Mouse (Mus musculus) retina, adult 2 months (tissue): ENCODE results near the gene Gm4353.
"Not testable (repeated sequence)": the region's sequence is repeated elsewhere in the genome, so short reads cannot be mapped to it uniquely, and the experiment has no call there.

ENCODE experiments used
- DNase-seq: peaks from one replicate; pipeline ENCODE4 v3.0.0-alpha.2; 2012; ENCODE audit warnings: low read depth, low spot score

Gm4353 gene

DNA sequence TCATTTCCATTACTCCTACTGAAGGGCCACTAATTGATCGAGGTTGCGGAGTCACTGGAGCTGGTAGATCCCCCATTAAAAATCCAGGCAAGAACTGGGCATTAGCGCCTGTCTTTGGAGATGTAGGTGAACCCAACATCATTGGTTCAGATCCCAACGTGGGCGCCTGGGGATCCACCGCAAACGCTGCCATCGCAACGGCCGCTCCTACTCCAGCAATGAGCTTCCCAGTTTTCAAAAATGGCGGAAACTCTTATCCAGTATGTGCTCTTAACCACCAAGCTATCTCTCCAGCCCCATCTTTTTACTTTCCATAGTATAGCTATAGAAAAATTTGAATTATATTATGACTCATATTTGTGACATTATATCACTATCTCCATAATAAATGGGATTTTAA is at the start of gene Gm4353:
Gene Gm4353, minus strand, starts transcription at position 270 of the 400 bp plus-strand sequence.
- DNase-seq: not testable (repeated sequence)

DNA sequence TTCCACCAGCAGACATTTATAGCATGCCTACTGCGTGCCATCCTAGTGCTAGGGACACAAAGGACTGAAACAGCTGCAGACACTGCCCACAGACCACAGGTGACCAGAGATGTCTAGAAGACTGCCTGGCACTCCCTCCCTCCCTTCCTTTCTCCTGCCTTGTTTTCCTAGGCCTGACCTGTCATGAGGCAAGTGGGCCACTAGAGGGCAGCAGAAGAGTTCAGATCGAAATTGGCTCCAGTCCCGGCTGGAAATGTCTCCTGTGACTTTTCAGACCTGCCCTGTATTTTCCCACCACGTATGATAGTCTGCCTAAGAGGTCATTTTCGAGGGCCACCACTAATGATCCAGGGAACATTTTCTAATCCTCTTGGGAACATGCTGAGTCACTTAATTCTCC is 47.6 kb upstream of the Gm4353 start:
- peak; percentile 67 for DNase-seq

DNA sequence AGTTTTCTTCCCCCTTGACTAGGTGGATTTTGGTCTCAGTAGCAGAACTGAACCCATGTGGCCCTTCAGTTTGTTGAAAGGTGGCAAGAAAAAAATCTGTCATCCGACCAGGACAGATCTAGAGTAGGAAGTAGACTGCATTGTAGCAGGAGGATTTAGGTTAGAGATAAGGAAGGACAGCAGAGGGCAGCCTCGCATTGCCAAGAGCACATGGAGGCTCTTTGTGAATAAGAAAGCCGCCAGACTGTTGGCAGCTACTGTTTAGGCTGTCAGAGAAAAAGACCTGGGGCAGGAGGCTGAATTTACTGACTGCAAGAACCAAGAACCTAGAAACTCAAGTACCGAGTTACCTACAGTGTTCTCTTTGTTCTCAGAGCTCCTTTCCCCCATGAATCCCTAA is 47.0 kb upstream of the Gm4353 start:
- peak; percentile 18 for DNase-seq

DNA sequence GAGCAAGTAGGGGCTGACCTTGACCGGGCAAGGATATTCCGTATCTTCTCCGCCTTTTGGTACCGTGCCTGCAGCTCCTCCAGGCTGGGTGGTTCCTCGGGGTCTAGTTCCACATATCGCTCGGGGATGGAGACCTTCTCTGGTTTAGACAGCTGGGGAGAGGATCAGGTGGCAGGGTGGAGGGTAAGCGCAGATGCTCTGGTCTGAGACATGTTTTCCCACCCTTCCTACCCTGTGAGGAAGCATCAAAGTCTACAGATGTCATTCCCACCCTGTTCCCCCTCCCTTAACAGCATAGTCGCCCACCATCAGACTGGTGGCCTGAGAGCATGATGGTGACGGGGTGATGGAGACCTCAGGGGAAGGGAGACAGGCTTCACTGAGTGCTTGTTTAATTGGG is 44.9 kb upstream of the Gm4353 start:
- DNase-seq: no peak

DNA sequence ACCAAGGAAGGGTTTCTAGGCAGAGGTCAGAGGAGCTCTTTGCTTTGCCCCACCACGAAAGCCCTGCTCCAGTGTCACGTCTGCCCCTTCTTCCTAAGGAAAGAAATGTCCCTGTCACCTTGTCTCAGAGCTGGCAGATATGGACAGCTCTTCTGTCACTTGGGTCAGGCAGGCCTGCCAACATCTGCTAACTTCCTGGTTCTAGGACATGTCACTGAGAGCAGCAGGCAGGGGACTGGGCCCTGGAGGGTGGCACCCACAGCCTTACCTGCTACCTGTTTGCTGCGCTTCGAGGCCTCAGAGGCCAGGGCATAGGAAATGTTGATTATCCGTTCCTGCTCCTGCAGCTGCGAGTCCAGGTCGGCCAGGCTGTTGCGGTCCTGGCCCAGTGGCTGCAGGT is 43.9 kb upstream of the Gm4353 start:
- DNase-seq: no peak

DNA sequence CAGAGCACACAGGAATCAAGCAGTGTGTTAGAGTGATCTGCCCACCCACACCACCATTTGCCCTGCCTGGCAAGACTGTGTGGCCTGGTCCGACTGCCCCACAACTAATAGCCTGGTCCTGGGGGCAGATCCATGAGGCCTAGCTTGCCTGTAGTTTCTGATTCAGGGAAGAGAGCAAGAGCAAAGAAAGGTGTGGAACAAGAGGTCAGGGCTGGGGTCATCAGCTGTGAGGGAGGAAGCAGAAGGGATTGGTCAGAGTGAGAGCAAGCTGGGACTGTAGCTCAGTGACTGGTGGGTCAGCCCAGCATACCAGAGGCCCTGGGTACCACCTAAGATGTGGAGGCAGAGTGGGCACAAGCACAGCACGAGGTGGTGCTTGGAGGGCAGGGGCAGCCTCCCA is 42.6 kb upstream of the Gm4353 start:
- DNase-seq: no peak

DNA sequence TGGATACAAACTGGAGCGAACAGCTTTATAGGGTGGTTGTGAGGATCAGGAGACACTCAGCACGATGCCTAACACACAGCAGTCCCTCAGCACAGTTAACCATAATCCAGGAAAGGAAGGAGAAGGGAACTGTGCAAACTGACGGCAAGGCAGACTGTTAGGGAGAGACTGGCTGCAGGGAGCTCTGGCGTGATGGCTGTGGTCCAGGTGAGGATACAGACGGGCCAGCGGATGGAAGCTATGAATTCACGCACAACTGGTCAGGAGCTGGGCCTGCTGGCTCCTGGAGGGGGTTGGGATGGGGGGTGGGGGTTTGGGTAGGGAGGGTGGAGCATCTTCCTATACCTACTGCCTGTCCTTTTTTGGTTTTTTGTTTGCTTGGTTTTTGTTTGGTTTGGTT is 41.2 kb upstream of the Gm4353 start:
- no peak for DNase-seq

DNA sequence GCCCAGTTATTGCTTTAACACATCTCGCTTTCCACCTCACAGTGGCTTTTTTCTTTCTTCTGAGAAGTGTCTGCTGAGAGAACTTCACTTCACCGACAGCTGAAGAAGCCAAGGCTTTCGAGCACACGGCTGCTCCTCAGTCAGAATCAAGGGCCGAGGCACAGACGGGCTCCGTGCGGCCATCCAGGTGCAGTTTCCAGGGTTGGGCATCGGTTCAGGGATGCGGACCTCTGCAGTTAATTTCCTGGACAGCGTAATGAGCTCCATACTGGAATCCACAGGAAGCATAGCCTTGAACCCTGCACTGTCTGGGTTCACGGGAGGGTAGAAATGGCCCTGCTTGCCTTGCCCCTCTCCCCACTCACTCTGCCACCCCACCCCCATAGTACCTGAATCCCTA is 39.6 kb upstream of the Gm4353 start:
- no peak for DNase-seq

DNA sequence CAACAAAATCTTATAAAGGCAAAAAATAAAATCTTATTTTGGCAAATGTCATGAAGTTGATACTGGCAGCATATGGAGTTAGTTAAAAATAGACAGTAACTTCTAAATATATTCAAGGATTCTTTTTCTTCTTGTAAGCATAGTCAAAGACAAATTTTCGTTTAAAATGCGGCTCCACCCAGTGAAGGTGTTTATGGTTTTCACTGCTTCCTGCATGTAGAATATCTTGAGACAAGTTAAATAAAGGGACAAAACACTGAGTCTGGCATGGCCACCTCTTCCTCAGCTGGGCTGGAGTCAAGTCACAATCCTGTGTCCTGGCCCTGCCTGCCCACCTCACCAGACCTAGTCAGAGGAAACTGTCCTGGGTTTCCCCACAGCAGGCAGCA is 39.2 kb upstream of the Gm4353 start:
- no peak for DNase-seq

DNA sequence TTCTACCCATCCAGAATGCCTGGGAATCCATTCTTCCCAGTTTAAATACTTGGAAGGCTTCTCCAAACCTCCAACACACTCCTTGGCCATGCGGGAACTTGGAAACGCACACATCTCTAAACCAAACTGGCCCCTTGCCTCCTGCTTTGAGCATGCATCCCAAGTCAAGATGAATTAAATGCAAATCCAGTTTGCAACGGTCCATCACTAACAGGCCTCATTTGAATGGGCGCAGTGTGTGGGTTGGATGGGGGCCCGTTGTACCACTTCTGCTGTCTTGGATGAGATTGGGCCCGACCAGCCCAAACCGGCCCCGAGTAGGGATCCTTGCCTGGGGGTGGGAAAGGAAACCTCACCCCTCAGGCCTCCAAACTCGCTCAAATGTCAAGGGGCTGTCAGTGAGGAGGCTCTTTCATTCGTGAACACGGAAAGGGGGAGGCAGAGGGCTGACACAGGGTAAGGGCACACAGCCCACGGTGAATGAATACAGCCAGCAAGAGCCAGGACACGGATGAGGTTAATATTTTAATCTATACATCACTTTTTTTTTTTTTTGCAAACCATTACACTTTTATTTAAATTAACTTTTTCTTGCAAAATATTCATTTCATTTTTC is 38.7 kb upstream of the Gm4353 start:
- DNase-seq: no peak

DNA sequence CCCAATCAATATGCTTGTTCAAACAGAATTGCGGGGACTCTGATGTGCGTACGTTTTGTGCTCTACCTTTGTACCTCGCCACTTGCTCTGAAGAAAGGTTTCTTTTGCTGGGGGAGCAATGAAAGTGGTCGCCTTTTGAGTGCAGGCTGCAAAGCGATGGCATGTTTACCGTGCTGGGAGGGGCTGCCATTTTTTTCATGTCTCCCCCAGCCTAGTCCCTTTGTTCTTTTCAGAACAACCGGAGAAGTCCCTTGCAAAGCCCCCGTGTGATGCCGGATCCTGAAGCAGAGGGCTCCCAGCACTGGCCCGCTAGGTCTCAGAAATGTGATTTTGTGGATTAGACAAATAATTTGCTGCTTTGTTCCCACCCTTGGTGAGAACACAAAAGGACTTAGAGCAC is 36.8 kb upstream of the Gm4353 start:
- no peak for DNase-seq

DNA sequence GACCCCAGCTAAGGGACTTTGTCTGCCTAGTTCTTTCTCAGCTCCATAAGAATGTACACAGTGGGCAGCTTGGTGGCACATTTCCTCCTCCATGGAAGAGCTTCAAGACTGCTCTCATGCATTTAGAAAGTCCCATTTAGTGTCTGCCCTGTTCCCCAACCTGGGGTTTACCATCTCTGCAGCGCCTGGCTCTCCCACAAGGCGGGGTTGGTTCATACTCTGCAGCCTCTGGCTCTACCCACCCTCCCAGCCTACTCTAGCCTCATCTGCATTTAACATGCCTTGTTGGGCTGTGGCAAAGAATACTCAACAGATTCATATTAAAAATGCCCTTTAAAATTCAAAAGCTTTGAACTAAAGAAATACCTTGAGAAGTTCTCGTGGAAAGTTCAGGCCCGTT is 36.3 kb upstream of the Gm4353 start:
- DNase-seq: no peak

DNA sequence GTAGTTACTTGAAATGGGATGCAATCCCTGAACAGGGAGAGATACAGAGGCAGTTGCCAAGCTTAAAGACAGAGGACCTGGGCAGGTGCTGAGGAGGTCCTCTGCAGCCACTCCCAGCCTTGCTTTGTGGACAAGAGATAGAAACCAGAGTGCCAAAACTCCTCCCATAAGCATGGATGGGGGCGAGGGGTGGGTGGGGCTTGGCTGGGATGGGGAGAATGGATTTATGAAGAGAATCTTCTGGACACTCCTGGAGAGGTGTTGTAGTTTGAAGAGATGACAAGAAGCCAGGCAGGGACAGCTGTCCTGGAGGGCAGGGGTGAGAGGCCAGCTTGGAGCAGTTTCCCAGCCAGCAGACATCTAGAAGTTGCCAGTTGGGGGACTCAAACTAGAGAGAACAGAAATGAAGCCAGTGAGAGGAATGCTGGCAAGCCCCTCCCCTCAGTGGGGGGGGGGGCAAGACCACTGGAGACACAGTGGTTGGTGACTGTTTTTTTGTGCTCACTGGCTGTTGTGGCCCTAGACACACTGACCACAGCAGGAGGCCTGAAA is 34.9 kb upstream of the Gm4353 start:
- no peak for DNase-seq

DNA sequence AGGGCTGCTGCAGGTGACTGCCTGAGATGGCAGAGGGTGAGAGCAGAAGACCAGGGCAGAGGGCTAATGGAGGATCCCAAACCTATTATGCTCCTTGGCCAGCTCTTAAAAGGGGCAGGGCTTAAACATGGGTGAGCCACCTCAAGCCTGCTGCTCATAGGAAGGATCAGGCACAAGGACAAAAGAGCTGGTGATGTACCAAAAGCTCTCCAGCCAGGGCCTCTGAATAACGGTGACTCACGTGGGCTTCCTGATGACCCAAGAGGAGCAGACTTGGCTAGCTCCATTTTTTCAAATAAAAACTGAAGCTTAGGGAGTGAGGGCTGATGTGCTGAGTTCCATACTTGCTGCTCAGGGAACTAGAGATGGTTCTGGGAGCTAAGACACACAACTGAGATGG is 31.6 kb upstream of the Gm4353 start:
- no peak for DNase-seq

DNA sequence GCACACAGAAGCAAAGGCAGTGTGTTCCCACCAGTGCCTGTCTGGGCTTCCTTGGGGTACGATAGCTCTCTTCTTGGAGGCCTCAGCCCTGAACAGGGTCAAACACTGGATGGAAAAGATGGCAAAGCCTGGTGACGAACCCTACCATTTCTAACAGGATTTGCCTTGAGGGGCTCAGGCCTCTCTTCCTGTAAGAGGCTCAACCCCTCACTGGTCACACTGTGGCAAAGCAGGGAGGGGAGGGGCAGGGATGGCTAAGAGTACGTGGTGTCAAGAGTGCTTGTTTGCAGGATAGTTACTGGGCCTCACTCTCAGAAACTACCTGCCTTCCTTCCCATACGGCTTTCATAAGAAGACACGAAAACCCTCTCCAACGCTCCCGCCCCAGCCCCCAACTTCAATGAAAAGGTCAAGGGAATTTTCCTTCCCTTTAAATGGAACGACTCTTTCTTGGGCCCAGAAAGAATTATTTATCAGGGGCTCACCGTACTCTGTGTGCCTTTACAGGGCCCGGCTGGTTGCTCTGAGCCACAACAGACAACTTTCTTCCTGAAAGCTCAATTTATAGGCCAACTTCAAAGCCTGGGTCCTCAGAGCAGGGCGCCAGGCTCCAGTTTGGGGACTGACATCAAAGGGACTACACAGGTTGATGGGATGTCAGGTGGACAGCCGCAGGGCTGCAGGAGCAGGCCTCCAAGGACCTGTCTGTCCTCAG is 30.9 kb upstream of the Gm4353 start:
- DNase-seq: no peak

DNA sequence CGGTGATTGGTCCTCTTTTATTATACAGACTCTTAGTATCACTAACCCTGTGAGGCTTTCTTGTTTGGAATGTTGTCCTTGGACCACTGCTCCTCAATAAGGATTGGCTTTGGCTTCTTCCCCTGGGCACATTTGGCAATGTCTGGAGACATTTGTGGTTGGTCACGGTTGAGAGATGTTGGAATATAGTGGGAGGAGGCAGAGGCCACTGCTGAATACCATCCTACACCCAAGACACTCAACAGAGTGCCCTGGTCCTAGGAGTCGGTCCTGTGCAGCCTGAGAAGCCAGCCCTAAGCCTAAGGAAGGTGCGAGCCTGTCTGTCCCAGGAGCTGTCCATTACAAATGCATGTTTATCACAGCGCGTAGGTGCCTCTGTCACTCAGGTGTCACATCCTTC is 27.1 kb upstream of the Gm4353 start:
- no peak for DNase-seq

DNA sequence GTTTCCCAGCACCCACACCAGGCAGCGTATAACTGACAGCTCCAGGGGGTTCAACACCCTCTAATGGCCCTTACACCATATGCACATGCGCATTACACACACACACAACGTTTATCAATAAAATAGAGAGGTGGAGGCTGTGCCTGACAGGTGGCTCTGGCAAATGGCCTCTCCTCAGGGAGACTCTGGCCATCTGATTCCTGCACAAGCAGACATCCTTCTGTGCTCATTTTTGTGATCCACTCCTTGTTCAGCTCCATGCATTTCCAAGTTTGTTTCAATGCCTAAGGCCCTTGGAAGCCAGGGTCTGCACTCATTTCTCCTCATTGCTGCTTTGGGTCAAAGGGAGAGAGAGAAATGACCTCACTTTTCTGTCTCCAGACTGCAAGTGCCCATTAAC is 26.2 kb upstream of the Gm4353 start:
- no peak for DNase-seq

DNA sequence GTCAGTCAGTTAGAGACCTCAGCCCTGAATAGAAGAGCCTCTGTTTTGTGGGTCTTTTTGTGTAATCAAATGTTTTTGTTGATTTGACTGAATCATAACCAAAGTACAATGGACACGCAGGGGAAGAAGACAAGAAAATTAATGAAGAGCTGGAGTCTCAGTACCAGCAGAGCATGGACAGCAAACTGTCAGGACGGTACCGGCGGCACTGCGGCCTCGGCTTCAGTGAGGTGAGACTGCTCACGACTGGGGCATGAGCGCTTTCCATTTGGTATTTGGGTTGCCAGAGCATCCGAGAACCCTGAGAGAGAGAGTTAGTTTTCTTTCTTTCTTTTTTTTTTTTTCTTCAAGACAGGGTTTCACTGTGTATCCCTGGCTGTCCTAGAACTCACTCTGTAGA is 18.7 kb upstream of the Gm4353 start:
- no peak for DNase-seq

DNA sequence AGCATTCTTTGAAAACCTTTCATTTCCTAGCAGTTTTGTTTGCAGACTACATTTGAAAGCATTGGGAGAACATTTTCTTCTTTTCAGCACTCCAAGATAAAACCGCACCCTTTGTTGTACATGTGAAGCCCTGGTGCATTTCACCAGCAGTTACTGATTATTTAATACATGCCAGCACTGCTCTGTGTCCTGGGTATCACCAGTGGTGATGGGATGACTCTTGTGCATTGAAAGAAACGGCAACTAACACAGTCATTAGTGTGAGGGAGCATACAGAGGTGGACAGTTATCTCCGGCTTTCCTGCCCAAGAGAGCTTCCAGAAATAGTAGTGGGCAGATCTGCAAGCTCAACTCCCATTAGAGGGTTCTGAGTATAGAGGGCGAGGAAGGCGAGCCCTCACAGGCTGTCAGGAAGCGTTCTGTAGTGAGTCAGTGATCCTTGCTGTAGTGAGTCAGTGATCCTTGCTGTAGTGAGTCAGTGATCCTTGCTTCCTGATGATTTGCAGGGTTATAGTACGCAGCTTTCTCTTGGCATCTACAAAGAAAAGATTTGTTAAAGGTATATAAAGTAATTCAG is 15.6 kb upstream of the Gm4353 start:
- DNase-seq: no peak

DNA sequence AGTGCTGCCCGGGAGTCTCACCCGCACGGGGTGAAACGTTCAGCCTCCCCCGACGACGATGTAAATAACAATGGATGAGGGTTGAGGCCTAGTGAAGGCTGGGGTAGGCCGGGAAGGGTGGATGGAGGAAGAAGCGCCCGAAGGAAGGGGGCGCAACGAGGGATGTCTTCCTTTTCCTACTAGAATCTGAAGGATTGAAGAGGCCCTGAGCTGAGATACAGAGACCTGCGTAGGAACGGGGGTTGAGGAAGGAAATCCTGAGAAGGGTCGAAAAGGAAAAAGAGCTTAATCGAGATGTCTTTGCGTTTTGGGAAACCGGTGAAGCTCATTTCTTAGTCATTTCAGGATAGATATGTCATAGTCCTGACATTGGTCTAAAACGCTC is 9.0 kb upstream of the Gm4353 start:
- DNase-seq: no peak

DNA sequence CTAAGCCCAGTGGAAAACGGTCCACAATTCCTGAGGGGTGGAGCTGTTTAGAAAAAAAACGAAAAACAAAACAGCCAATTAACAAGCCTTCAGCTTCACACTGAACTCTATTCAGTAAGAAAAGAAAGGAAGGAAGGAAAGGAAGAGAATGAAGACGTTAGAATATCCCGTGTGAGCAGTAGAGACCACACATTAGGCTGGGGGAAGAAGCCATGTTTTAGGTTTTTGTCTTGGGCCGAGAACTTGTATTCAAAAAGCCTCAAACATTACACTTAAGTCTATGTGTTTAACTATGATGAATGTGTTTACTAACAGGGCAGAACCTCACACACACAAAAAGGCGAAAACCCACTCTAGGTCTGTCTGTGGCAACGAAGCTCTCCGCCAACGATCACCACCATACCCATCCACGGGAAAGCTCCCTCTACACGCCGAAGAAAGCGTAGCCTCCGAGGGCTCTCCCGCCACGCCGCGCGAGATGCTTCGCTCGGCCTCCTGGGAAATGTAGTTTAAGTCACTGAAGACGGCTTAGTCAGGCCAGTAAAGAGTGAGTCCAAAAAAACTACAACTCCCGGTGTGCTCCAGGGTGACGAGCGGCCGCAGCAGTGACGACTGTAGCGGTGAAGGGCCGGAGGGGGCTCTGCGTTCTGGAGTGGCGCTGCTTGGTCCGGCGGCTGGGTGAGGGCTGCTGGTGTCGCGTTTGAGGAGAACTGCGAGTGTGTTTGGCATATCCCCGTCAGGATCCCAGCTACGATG is 8.5 kb upstream of the Gm4353 start:
- DNase-seq: peak; percentile 97

DNA sequence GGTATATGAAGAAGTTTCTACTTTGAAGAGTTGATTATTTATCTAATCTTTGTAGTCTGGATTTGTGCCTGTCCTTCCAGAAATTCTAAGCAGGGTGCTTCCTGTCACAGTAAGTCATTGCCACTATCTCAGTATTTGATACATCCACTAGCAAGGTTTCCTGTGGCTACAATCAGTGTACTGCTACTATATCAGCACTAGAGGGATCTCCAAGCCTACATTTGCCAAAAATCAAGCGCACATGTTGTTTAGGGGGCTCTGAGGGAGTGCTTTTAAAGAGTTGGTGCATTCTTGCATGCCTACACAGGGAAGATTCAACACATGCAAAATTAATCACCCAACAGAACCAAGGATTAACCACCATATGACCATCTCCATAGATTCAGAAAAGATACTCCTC is 23.7 kb downstream of the Gm4353 start:
- DNase-seq: no peak
